Mouse (Mus musculus) kidney, adult 2 months (tissue): ENCODE measurements at regions not wholly inside any gene's neighbourhood (a gene's known extent, or its start where the extent isn't known, plus 50 kb on each side); places are given as distances from the start of the nearest gene placed in this dataset.

Experiments used
- CTCF ChIP-seq: fragments of 200-500 bp; conservative IDR thresholded peaks from 2 replicates; pipeline ENCODE4 v1.5.1; 2011; ENCODE audit warnings: low read depth, mild to moderate bottlenecking, control low read depth, low read length, moderate library complexity, mixed read lengths; ENCODE audit not compliant: insufficient read depth, insufficient read length
- POLR2A ChIP-seq: fragments of 200-500 bp; IDR thresholded peaks from one replicate; pipeline ENCODE4 v1.6.1; 2011; ENCODE audit warnings: low read depth, low read length, control low read depth

GRCm38 (mm10) chr3:112331171-112331570 lies 927.5 kb downstream of the Amy2a5 start:
- no peak for TF ChIP-seq POLR2A
- TF ChIP-seq CTCF, result no peak
